Comparison of ENCODE assay signal across 10 mouse cellular contexts in genomic region chr10:70183210-70184080, GRCm38 (mm10). TPM values are rescaled to one million over a fixed set of nuclear protein-coding genes. Genes with fewer than 3 reads are reported as not detected.
DNase-seq lines count a peak whose midpoint lies in the region; ATAC-seq and TF ChIP-seq lines count a peak whose summit lies in the region.
"Had no signal": no experiment of that assay in that cellular context is flagged by ENCODE, and none has a peak within 500 bp of the region (broad histone marks: within the 10 kb centered on the region; RNA-seq: fewer than 3 reads in every experiment).

No protein-coding gene starts in this region.

- H3K9ac ChIP-seq in neural tube, embryonic 12.5 days = no peak overlapping the region
- no peak overlapping the region for H3K9ac ChIP-seq in heart, postnatal 0 days (replicated peaks; ENCODE audit: low read depth, low read length)
- H3K9ac ChIP-seq in limb, embryonic 13.5 days = no peak overlapping the region
- H3K9ac ChIP-seq: stomach, embryonic 15.5 days had no signal

- 75% methylated on average over 15 of the region's 15 CpGs for WGBS in neural tube, embryonic 12.5 days
- 58% methylated on average over 15 of the region's 15 CpGs for WGBS in heart, postnatal 0 days
- WGBS in limb, embryonic 13.5 days = 71% methylated on average over 15 of the region's 15 CpGs

- no peaks in the 10 kb centered on the region for H3K9me3 ChIP-seq in neural tube, embryonic 12.5 days
- H3K9me3 ChIP-seq in heart, postnatal 0 days (replicated peaks; ENCODE audit: control insufficient read depth, low read length) = no peaks in the 10 kb centered on the region
- no peaks in the 10 kb centered on the region for H3K9me3 ChIP-seq in limb, embryonic 13.5 days
- H3K9me3 ChIP-seq: stomach, embryonic 15.5 days had no signal

- no peak for TF ChIP-seq CTCF in heart, postnatal 0 days (IDR thresholded peaks at IDR 0.05; ENCODE audit: low read depth)

- no peak for ATAC-seq in neural tube, embryonic 12.5 days (ENCODE audit: low FRiP score, low read depth)
- peak; percentile 60 for ATAC-seq in heart, postnatal 0 days (ENCODE audit: insufficient read depth, low read depth)
- ATAC-seq in limb, embryonic 13.5 days (ENCODE audit: low FRiP score, low read depth) = no peak
- ATAC-seq: intestine, postnatal 0 days had no signal

- no peak overlapping the region for H3K4me3 ChIP-seq in neural tube, embryonic 12.5 days
- H3K4me3 ChIP-seq in heart, postnatal 0 days (ENCODE audit: low read depth, low read length) = no peak overlapping the region
- no peak overlapping the region for H3K4me3 ChIP-seq in limb, embryonic 13.5 days
- H3K4me3 ChIP-seq: stomach, embryonic 15.5 days had no signal

- no peak overlapping the region for H3K4me2 ChIP-seq in neural tube, embryonic 12.5 days (replicated peaks)
- H3K4me2 ChIP-seq in heart, postnatal 0 days (ENCODE audit: low read depth, low read length) = no peak overlapping the region
- no peak overlapping the region for H3K4me2 ChIP-seq in limb, embryonic 13.5 days (replicated peaks)
- H3K4me2 ChIP-seq: stomach, embryonic 15.5 days had no signal

- peak; percentile 57; the same call in 1 of the 2 replicates for TF ChIP-seq EP300 in heart, postnatal 0 days (IDR thresholded peaks at IDR 0.05; ENCODE audit: low read depth)

- no peaks in the 10 kb centered on the region for H3K27me3 ChIP-seq in neural tube, embryonic 12.5 days (replicated peaks)
- no peaks in the 10 kb centered on the region for H3K27me3 ChIP-seq in heart, postnatal 0 days (ENCODE audit: control insufficient read depth, insufficient read depth, low read length)
- H3K27me3 ChIP-seq in limb, embryonic 13.5 days = no peaks in the 10 kb centered on the region
- H3K27me3 ChIP-seq: stomach, embryonic 15.5 days had no signal

- DNase-seq in neural tube, embryonic 10.5 days (ENCODE audit: extremely low spot score, low spot score) = no peak
- DNase-seq in heart, postnatal 0 days (ENCODE audit: low spot score) = no peak
- DNase-seq in T-cell, adult 2 months (ENCODE audit: low spot score) = no peak
- no peak for DNase-seq in urinary bladder, adult 18-20 months (ENCODE audit: low spot score in 2 of 2)
- DNase-seq in urinary bladder, postnatal 4 days (ENCODE audit: low spot score in 2 of 2) = no peak
- DNase-seq: cerebellum, postnatal 36 days had no signal

- H3K4me1 ChIP-seq in neural tube, embryonic 12.5 days = peaks cover 7% of the 10 kb centered on the region
- H3K4me1 ChIP-seq in heart, postnatal 0 days (ENCODE audit: control insufficient read depth, insufficient read depth) = peaks cover 11% of the 10 kb centered on the region; the same call in 1 of the 2 replicates
- peaks cover 6% of the 10 kb centered on the region; the same call in 1 of the 2 replicates for H3K4me1 ChIP-seq in limb, embryonic 13.5 days
- H3K4me1 ChIP-seq: stomach, embryonic 15.5 days had no signal

- peaks cover 23% of the 10 kb centered on the region for H3K36me3 ChIP-seq in neural tube, embryonic 12.5 days
- peaks cover 20% of the 10 kb centered on the region for H3K36me3 ChIP-seq in heart, postnatal 0 days (replicated peaks; ENCODE audit: control insufficient read depth, insufficient read depth, low read length)
- peaks cover 48% of the 10 kb centered on the region for H3K36me3 ChIP-seq in limb, embryonic 13.5 days

- H3K27ac ChIP-seq in neural tube, embryonic 12.5 days = 0 out of 2 replicates have a peak overlapping the region, but pooled peaks have one; percentile 21
- peak overlapping the region; percentile 64 for H3K27ac ChIP-seq in heart, postnatal 0 days (ENCODE audit: low read depth)
- H3K27ac ChIP-seq in limb, embryonic 13.5 days = peak overlapping the region; percentile 28; the same call in 1 of the 2 replicates
- H3K27ac ChIP-seq: stomach, embryonic 15.5 days had no signal

RNA-seq across cellular contexts. Expression of gene Mrln, which starts 21.0 kb away (rescaled TPM):
- 4.3 and 5.9 TPM in 2 replicates for polyA plus RNA-seq in neural tube, embryonic 12.5 days (2016; fragmentation: Nextera tagmentation; extraction: Ambion mirVana)
- total RNA-seq in heart, postnatal 0 days (2014; rRNA removed; ENCODE audit: low replicate concordance) = not detected in 2 replicates
- 0.51 TPM in 1 of 2 replicates, not detected in the other for polyA plus RNA-seq in heart, postnatal 0 days (2015; fragmentation: Nextera tagmentation; extraction: Ambion mirVana)
- 19.7 and 22.8 TPM in 2 replicates for polyA plus RNA-seq in limb, embryonic 13.5 days (2015; fragmentation: Nextera tagmentation; extraction: Ambion mirVana)
- polyA plus RNA-seq: intestine, postnatal 0 days had no signal
